Mouse (Mus musculus) gastrocnemius, postnatal 4 days (tissue): ENCODE data around the gene Umps. TPM values are rescaled to one million over a fixed set of nuclear protein-coding genes. Genes with fewer than 3 reads are reported as not detected.

Experiments
- DNase-seq, 2 experiments: peaks; one replicate each; pipeline ENCODE4 v3.0.0; 2021 to 2022; ENCODE audit warnings: low spot score in 2 of 2, mixed read lengths in 2 of 2
- total RNA-seq, 2 experiments: library from RNA; stranded (reverse); gene quantifications; 2 replicates each; pipeline ENCODE4 v1.2.3; 2021

The Umps gene
- total RNA-seq, 2 experiments from 2014 or later: 13.4 to 13.5 TPM

DNA sequence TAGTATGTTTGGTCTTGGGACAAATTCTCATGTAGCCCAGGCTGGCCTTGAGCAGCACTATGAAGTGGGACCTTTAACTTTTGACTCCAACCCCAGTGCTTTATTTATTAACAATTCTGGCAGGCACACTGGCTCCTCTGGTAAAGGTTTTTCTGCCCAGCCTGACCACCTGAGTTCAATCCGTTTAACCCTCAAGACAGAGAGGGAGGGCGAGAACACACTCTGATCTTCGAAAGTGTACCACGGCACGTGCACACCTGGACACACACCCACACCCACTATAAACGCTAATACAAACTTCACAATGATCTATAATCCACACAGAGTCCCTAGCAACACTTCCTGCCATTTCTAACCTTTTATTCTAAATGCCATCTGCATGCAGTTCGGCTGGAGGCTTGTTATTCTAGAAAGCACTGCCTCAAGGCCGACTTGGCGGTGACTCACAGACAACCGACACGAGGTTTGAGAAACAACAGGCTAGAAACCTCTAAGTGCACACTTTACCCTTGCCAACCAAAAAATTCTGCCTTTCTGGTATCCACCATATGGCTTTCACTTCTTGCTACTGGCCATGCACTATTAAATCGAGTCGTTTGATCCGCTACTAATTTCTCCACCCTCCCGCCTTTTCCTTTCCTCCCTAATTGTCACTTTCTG, 830 bp downstream of the Umps start:
- DNase-seq: no peak

DNA sequence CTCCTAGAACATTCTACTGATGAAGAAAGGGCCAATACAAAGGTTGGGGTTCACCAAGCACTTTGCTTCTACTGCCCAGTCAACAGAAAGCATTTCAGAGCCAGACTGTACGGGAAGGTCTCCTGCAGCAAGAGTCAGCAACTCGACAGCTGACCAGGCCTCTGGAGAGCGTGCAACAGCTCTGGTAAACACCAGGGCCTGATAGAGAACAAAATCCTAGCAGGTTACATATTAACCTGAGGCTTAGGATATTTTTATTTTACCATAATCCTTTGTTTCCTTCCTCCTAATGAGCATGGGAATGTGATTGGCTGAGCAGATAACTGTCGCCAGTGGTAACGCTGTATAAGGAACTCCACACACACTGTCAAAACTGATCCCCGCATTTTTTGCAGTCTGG, 3.3 kb downstream of the Umps start:
- DNase-seq: no peak

DNA sequence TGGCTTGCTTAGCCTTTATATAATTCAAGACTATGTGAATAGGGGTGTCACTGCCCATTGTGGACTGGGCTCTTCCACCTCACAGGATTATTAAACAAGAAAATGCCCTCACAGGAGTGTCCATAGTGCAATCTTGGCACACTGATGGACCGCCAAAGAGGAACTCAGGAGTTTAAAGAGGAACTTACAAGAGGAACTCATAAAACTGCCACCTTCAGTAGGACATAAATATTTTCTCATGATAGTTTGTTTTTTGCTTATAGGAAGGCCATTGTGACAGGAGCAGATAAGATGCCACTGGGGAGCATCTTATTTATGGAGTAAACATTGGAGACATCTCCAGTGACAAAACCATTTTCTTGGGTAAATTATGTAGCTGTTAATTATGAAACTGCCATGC, 12.0 kb downstream of the Umps start:
- no peak for DNase-seq

DNA sequence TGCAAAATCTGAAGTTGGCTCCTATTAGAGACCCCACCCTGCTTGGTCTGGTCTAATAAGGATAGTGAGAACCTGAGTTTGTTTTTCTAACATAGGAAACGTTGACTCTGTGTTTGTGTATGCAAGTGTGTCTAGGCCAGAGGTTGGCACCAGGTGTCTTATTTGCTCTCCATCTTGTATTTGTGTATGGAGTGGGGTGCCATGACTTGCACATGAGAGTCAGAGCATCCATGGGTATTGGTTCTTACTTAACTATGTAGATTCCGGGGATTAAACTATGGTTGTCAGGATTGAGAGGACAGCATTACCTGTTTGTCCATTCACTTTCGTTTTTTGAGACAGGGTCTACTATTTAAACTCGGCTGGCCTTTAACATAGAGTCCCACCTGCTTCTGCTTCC, 13.8 kb downstream of the Umps start:
- no peak for DNase-seq

DNA sequence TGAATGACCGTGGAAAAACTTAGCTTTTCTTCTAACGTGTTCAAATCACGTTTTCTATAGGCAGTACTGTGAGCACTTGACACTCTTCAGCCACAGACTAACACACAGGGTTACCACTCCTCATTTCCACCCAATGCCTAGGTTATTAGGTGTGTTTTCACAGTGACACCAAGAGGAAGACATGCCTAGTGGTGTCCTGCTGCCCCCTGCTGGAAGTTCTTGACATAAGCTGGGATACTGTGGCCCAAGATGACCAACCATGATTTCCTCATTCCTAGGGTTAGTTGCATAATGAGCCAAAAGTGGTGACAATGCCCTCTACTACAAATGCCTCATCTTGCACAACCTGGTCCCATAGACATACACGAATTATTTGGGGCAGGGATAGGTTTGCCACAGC, 16.0 kb downstream of the Umps start:
- DNase-seq: peak; percentile 75 to 82

DNA sequence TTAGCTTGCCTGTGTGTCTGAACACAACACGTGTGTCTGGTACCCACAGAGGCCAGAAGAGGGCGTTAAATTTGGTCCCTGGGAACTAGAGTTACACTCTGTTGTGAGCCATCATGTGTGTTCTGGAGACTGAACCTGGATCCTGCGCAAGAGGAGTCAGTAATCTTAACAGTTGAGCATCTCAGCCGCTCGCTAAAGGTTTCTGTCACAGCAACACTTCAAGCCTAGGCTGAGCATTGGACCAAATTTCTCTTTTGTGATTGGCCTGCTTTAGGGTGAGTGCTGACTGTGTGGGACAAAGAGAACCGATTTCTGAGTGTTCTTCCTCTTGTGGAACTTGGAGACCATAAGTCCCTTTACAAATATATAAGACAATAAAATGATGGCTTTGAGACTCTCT, 16.5 kb downstream of the Umps start:
- DNase-seq: no peak

DNA sequence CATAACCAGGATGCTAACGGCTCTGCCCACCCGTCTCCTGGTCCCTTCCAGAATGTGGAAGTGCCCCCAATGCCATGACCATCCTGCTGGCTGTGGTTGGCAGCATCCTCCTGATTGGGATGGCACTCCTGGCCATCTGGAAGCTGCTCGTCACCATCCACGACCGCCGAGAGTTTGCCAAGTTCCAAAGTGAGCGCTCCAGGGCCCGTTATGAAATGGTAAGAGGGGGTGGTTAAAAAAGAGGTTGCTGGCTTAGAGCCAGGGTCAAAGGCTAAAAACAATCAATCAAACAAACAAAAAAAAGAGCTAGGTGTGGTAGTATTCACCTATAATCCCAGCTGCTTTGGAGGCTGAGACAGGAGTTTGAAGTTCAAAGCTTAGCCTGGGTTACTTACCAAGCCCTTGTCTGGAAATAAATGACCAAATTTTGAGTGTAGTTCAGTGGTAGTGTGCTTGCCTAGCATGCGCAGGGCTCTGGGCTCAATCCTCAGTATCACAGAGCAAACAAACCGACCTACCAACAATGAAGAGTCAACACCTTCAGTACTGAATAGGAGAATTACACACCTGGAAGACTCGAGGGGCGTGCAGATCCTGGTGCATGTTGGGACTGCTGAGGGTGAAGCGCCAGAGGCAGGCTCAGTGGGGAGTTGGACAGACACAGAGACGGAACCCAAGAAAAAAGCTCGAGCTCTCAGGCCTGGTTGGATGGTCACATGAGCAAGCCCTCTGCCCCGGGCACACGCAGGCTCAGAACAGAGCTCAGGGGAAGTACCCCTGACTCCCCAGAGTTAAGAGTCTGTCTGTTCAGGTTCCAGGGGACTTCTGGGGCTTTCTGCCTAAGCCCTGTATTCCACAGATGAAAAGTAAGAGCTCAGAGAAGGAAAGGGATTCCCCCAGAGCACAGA, 18.9 kb downstream of the Umps start:
- DNase-seq: no peak

DNA sequence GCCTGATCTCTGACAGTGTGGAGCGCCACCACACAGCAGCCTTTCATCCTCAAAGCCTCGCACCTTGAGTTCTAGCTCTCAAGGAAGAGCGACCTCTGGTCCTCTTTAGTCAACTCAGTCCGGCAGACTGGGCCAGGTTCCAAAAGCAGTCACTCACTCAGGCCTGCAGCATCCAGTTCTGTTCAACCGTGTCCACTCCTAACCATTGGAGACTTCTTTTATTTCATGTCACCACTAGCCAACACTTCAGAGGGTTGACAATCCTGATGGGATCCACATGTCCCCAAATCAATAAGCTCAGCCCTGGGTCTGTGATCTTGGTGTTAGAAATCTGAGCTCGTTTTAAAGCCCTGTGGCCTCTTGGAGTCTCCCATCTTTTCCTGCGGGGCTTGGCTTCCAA, 20.8 kb downstream of the Umps start:
- DNase-seq: no peak

DNA sequence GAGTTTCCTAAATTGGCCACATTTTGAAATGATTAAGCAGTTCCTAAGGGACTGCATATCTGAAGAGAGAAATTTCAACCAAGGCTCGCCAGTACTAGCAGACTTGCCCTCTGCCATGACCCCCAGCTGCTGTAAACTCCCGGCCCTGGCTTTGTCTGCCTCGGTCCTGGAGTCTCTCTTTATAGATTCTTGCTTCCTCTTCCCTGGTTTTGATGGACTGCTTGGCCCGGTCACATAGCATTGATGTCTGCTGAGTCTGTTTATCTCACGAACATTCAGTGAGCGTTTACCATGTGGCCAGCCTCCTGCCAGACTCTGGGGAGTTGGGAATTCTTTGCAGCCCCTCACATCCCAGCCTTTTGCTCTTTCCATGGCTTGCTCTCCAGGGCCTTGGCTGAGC, 22.1 kb downstream of the Umps start:
- no peak for DNase-seq

DNA sequence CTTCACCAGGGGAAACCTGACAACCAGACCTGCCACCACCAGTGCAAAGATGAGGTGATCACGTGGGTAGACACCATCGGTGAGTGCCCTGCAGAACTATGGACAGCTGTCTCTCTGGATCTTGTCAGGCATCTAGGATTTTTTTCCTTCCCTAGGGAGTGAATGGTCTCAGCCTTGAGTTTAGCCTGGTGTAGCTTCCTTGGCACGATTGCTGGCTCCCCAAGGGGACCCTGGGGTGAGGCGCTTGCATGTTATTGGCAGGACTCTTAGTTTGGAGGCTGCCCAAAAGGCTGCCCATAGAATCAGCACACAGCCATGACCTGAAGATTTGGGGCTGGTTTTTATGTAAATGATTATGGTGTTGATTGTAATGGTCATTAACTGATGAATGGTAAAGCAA, 22.7 kb downstream of the Umps start:
- DNase-seq: no peak

DNA sequence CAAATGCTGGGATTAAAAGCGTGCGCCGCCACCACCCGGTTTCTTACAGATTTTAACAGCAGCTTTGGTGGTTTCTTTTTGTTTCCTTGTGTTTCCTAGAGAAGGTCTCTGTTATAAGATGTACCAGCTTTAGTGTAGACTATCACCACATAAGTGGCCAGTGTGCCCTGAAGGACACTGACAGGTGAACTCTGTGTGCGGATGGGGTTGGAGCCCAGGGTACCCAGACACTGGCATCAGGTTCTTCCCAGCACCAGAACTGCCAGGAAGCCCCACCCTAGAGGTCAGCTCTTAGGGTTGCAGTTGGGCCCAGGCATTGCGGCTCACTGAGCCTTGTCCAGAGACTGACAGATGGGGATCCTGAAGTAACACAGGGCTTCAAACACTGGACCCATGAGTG, 23.4 kb downstream of the Umps start:
- DNase-seq: no peak

DNA sequence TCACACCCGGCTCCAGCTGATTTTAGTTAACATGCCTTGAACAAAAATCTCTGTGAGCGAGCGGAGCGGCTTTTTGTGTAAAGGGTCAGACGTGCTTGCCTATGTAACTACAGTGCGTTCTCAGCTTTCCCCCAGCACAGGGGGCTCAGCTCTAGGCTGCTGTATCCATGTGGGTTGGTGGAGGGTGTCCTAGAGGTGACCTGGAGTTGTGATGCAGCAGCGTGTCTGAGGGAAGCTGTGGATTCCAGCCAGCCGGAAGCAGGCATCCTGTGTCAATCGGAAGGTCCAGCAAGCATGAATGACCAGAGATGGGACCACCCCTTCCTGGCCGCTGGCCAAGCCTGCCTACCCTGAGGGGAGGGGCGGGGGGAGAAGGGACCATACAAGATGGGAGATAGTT, 24.5 kb downstream of the Umps start:
- peak in 1 of 2 experiments; percentile 37 for DNase-seq

DNA sequence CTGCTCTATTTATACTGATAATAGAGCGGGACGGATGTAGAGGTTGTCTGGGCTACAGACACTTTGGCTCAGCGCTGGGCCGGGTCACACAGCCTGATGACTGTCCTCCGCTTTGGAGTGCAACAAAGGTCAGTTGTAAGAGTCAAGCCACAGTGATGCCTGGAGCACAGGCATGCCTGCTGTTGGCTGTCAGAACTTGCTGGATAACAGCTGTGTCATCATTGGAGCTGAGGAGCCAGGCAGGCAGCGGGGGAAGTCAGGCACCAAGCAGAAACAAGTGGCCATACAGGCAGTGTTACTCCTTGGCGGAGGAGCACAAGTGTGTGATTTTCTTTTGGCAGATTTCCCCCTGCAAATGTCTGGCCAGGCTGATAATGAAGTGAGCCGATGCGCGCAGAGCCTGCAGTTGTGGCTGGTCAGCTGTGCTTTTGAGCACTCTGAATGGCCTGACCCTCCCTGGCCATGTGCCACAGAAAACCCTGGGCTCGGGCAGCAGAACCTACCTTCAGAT, 25.5 kb downstream of the Umps start:
- peak in 1 of 2 experiments; percentile 74 for DNase-seq

DNA sequence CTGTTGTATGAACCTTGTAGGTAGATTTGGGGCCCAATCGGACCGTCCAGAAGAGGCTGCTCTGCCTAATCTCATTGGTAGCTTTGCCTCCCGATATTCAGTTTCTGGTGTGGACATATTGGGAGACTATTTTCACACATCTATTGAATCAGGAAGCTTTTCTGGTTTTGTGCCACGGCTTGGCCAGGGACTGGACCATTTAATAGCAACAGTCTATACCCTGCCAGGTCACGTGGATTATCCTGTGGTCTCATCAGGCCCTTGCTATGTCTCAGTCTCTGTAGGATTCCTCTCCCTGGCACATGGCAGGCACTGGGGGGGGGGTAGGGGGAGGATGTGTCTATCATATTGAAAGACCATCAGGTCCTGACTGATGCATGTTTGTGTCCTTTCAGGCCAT, 26.7 kb downstream of the Umps start:
- DNase-seq: no peak

DNA sequence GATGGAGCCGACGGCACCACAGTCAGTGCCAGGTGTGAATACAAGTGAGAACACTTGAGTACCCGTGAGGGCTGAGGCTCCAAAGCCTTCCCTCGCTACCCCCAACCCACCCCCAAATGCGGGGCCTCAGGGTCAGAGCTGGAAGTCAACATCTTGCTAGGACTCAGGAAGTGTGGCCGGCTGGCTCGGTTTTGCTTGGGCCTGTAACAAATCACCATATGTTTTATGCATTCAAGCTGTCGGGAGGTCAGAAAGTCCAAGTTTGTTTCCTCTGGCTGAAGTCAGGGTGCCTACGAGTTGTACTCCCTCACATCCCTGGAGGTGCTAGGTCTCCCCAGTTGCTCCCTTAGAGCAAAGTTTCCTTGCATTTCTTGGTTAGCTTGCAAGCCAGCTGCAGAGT, 27.2 kb downstream of the Umps start:
- DNase-seq: no peak

DNA sequence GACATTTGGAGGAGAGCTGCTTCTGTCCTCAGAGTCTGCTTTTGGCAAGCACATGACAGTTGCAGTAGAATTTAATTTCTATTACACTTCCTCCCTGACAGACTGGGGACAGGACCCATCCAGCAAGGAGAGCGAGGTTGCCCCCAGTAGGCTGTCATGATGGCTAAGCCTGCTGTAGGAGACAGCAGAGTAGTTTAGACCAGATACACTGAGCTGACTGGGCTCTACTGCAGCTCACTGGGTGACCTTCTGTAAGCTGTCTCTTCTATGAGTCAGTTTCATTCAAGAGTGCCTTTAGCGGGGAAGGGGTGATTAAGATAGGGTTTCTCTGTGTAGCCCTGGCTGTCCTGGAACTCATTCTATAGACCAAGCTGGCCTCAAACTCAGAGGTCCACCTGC, 27.7 kb downstream of the Umps start:
- DNase-seq: no peak

DNA sequence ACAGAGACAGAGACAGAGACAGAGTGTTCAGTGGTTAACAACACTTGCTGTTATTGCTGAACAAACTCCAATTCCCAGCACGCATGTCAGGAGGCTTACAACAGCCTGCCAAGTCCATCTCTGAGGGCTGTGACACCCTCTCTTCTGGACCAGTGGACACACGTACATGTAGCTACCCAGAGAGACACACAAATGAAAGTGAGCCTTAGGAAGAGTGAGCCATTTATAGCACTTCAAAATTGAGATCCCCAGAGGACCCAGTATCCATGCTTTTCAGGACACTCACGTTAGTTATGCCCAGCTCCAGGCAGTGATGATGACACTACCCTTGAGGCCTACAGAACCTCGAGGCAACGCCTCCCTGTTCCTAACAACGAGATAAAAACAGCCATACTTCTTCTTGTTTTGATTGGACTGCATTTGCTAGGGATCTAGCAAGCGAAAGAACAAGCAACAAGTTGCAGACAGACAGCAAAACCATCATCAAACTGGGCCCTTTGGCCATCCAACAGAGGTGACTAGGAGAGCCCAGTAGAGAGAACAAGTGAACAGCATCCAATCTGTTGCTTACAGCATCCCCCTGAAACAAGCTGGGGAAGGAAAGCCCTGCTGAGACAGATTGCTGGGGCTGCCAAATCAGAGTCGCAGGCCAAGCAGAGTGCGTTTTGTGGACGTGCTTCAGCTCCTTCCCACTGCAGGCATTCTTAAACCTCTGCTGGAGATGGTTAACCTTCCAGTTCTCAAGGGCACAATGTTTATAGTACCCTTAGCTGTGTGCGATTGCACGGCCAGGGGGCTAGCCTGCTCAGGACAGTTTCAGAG, 28.3 kb downstream of the Umps start:
- DNase-seq: no peak

DNA sequence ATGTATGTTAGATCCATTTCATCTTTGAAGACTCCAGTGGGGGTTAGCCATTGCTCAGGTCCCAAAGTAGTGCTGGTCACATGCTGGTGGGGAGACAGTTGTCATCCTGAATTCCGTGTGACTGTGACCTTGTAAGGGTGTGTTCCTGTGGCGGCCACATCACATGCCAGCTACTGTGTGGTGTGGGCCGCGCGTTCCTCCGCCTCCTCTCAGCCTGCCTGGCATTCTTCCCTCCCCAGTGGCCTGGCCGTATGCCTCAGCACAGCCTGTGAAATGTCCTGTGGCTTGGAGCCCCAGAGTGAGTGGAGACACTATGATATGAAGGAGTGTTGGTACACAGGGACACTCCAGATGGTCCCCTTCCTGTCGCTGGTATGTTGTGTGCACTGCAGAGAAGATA, 29.3 kb downstream of the Umps start:
- DNase-seq: peak in 1 of 2 experiments; percentile 64

DNA sequence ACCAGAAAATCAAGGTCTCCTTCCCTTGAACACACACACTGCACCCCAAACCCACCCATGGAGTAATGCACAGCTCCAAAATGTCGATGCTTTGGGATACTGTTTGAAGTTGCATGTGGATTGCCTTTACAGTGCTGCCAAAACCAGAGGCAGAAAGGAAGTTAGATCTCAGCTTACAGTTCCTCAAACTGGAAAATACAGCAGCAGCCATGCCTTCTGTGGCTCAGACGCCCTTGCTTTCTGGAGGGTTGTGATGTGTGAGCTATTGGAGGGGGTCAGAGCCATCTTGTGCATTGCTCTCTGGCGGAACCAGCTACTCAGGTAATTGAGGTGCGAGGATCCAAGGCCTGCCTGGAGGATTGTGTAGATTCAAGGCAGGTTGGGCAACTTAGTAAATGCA, 30.0 kb downstream of the Umps start:
- no peak for DNase-seq

DNA sequence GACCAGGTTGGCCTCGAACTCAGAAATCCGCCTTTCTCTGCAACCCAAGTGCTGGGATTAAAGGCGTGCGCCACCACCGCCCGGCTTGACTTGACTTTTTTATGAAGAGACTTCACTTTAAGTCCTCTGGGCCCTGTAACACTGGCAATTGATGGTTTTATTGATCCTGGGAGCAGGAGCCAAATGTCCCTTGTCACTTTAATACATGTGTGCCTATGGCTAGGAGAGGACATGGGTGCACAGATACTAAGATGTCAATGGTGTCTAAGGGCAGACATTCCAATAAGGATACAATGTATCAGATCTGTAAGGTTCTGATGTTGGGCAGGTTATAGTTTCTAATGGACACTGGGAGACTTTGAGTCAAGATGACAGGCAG, 31.4 kb downstream of the Umps start:
- no peak for DNase-seq

DNA sequence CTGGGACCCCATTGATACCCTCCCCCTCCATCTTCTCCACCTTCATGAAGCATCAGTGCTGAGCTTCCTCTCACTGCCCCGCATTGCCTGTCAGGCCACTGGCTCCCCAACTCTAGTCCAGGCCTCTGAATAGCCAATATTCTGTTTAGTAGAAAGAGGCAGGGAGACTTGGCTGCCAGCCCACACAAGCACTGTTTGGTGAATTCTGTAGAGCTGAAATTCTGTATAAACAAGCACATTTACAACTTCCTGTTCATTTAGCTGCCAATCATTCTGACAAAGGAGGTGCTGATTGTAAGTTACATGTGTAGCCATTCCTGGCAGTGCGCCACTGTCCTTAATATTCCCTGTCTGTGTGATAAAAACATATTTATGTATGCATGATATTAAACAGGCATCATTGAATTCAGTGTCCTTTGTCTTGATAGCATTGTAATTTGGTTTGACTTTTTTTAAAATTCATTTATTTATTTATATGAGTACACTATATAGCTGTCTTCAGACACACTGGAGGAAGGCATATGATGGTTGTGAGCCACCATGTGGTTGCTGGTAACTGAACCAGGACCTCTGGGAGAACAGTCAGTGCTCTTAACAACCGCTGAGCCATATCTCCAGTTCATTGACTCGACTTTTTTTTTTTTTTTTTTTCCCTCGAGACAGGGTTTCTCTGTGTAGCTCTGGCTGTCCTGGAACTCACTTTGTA, 32.0 kb downstream of the Umps start:
- peak in 1 of 2 experiments; percentile 43 for DNase-seq
